Mouse (Mus musculus): ENCODE data around the gene Naa15. TPM values are rescaled to one million over a fixed set of nuclear protein-coding genes. Genes with fewer than 3 reads are reported as not detected.

Naa15 gene
- polyA plus RNA-seq, 1 experiment, result 6.7 TPM

GRCm38 (mm10) chr3:51495646-51496045 lies 80.7 kb downstream of the Naa15 start:
- no peak overlapping the region for H3K4me3 ChIP-seq (ENCODE audit: control insufficient read depth, insufficient read depth, low read length)
- no peaks in the 10 kb centered on the region for H3K4me1 ChIP-seq (replicated peaks; ENCODE audit: control insufficient read depth, insufficient read depth, low read length)
- WGBS, result 9% methylated on average over 9 of the region's 9 CpGs
- no peak for TF ChIP-seq CTCF (IDR thresholded peaks at IDR 0.05; ENCODE audit: borderline replicate concordance, control insufficient read depth, extremely low read depth, insufficient read depth, low read length, poor library complexity)
- TF ChIP-seq POLR2A (IDR thresholded peaks at IDR 0.05; ENCODE audit: control insufficient read depth, extremely low read depth, insufficient read depth, low read length, poor library complexity), result no peak
- no peaks in the 10 kb centered on the region for H3K27me3 ChIP-seq (ENCODE audit: control insufficient read depth, insufficient read depth, low read length)
- H3K36me3 ChIP-seq (ENCODE audit: control insufficient read depth, insufficient read depth, low read length), result peaks cover 9% of the 10 kb centered on the region; the same call in 1 of the 2 replicates
- peak; percentile 41 for DNase-seq
- H3K27ac ChIP-seq (ENCODE audit: control insufficient read depth, insufficient read depth, low read length), result no peak overlapping the region

GRCm38 (mm10) chr3:51497978-51498377 lies 83.0 kb downstream of the Naa15 start:
- TF ChIP-seq POLR2A (IDR thresholded peaks at IDR 0.05; ENCODE audit: control insufficient read depth, extremely low read depth, insufficient read depth, low read length, poor library complexity) (no peak), CTCF (IDR thresholded peaks at IDR 0.05; ENCODE audit: borderline replicate concordance, control insufficient read depth, extremely low read depth, insufficient read depth, low read length, poor library complexity) (no peak)
- 97% methylated on average over 1 of the region's 1 CpGs for WGBS
- H3K4me1 ChIP-seq (replicated peaks; ENCODE audit: control insufficient read depth, insufficient read depth, low read length), result no peaks in the 10 kb centered on the region
- H3K4me3 ChIP-seq (ENCODE audit: control insufficient read depth, insufficient read depth, low read length), result no peak overlapping the region
- no peak overlapping the region for H3K27ac ChIP-seq (ENCODE audit: control insufficient read depth, insufficient read depth, low read length)
- DNase-seq, result no peak
- peaks cover 9% of the 10 kb centered on the region; the same call in 1 of the 2 replicates for H3K36me3 ChIP-seq (ENCODE audit: control insufficient read depth, insufficient read depth, low read length)
- H3K27me3 ChIP-seq (ENCODE audit: control insufficient read depth, insufficient read depth, low read length), result no peaks in the 10 kb centered on the region

- no peak for TF ChIP-seq POLR2A (IDR thresholded peaks at IDR 0.05; ENCODE audit: control insufficient read depth, extremely low read depth, insufficient read depth, low read length, poor library complexity)
- TF ChIP-seq CTCF (IDR thresholded peaks at IDR 0.05; ENCODE audit: borderline replicate concordance, control insufficient read depth, extremely low read depth, insufficient read depth, low read length, poor library complexity), result no peak
- DNase-seq, result no peak
- 90% methylated on average over 5 of the region's 5 CpGs for WGBS
Measured at GRCm38 (mm10) chr3:51498659-51499058, 83.7 kb downstream of the Naa15 start.

GRCm38 (mm10) chr3:51499876-51500275 lies 84.9 kb downstream of the Naa15 start:
- Histone ChIP-seq H3K4me3 (ENCODE audit: control insufficient read depth, insufficient read depth, low read length) (no peak overlapping the region), H3K4me1 (replicated peaks; ENCODE audit: control insufficient read depth, insufficient read depth, low read length) (no peaks in the 10 kb centered on the region), H3K27me3 (ENCODE audit: control insufficient read depth, insufficient read depth, low read length) (no peaks in the 10 kb centered on the region), H3K36me3 (ENCODE audit: control insufficient read depth, insufficient read depth, low read length) (no peaks in the 10 kb centered on the region), H3K27ac (ENCODE audit: control insufficient read depth, insufficient read depth, low read length) (no peak overlapping the region)
- WGBS, result 93% methylated on average over 4 of the region's 4 CpGs
- no peak for TF ChIP-seq CTCF (IDR thresholded peaks at IDR 0.05; ENCODE audit: borderline replicate concordance, control insufficient read depth, extremely low read depth, insufficient read depth, low read length, poor library complexity)
- DNase-seq, result no peak

More at GRCm38 (mm10) chr3:51498659-51499058, 83.7 kb downstream of the Naa15 start:
- Histone ChIP-seq H3K4me1 (replicated peaks; ENCODE audit: control insufficient read depth, insufficient read depth, low read length) (no peaks in the 10 kb centered on the region), H3K27ac (ENCODE audit: control insufficient read depth, insufficient read depth, low read length) (no peak overlapping the region), H3K27me3 (ENCODE audit: control insufficient read depth, insufficient read depth, low read length) (no peaks in the 10 kb centered on the region), H3K36me3 (ENCODE audit: control insufficient read depth, insufficient read depth, low read length) (peaks cover 4% of the 10 kb centered on the region; the same call in 1 of the 2 replicates), H3K4me3 (ENCODE audit: control insufficient read depth, insufficient read depth, low read length) (no peak overlapping the region)

- TF ChIP-seq POLR2A (IDR thresholded peaks at IDR 0.05; ENCODE audit: control insufficient read depth, extremely low read depth, insufficient read depth, low read length, poor library complexity), result no peak
- no peak for TF ChIP-seq CTCF (IDR thresholded peaks at IDR 0.05; ENCODE audit: borderline replicate concordance, control insufficient read depth, extremely low read depth, insufficient read depth, low read length, poor library complexity)
- H3K36me3 ChIP-seq (ENCODE audit: control insufficient read depth, insufficient read depth, low read length), result no peaks in the 10 kb centered on the region
- no peak for DNase-seq
- H3K27ac ChIP-seq (ENCODE audit: control insufficient read depth, insufficient read depth, low read length), result no peak overlapping the region
- no peaks in the 10 kb centered on the region for H3K4me1 ChIP-seq (replicated peaks; ENCODE audit: control insufficient read depth, insufficient read depth, low read length)
- no peak overlapping the region for H3K4me3 ChIP-seq (ENCODE audit: control insufficient read depth, insufficient read depth, low read length)
- no peaks in the 10 kb centered on the region for H3K27me3 ChIP-seq (ENCODE audit: control insufficient read depth, insufficient read depth, low read length)
- 87% methylated on average over 11 of the region's 11 CpGs for WGBS
Measured at GRCm38 (mm10) chr3:51504385-51504952, 89.5 kb downstream of the Naa15 start.

GRCm38 (mm10) chr3:51505465-51505864 lies 90.5 kb downstream of the Naa15 start:
- Histone ChIP-seq H3K27ac (ENCODE audit: control insufficient read depth, insufficient read depth, low read length) (no peak overlapping the region), H3K36me3 (ENCODE audit: control insufficient read depth, insufficient read depth, low read length) (no peaks in the 10 kb centered on the region), H3K4me3 (ENCODE audit: control insufficient read depth, insufficient read depth, low read length) (no peak overlapping the region), H3K27me3 (ENCODE audit: control insufficient read depth, insufficient read depth, low read length) (no peaks in the 10 kb centered on the region), H3K4me1 (replicated peaks; ENCODE audit: control insufficient read depth, insufficient read depth, low read length) (no peaks in the 10 kb centered on the region)
- 90% methylated on average over 19 of the region's 19 CpGs for WGBS
- no peak for DNase-seq
- TF ChIP-seq CTCF (IDR thresholded peaks at IDR 0.05; ENCODE audit: borderline replicate concordance, control insufficient read depth, extremely low read depth, insufficient read depth, low read length, poor library complexity) (no peak), POLR2A (IDR thresholded peaks at IDR 0.05; ENCODE audit: control insufficient read depth, extremely low read depth, insufficient read depth, low read length, poor library complexity) (no peak)

GRCm38 (mm10) chr3:51510903-51511302 lies 96.0 kb downstream of the Naa15 start:
- TF ChIP-seq CTCF (IDR thresholded peaks at IDR 0.05; ENCODE audit: borderline replicate concordance, control insufficient read depth, extremely low read depth, insufficient read depth, low read length, poor library complexity), result peak; percentile 26; the same call in 1 of the 2 replicates
- no peak for TF ChIP-seq POLR2A (IDR thresholded peaks at IDR 0.05; ENCODE audit: control insufficient read depth, extremely low read depth, insufficient read depth, low read length, poor library complexity)
- Histone ChIP-seq H3K4me1 (replicated peaks; ENCODE audit: control insufficient read depth, insufficient read depth, low read length) (no peaks in the 10 kb centered on the region), H3K27ac (ENCODE audit: control insufficient read depth, insufficient read depth, low read length) (no peak overlapping the region), H3K4me3 (ENCODE audit: control insufficient read depth, insufficient read depth, low read length) (peak overlapping the region; percentile 19; the same call in 1 of the 2 replicates), H3K27me3 (ENCODE audit: control insufficient read depth, insufficient read depth, low read length) (no peaks in the 10 kb centered on the region), H3K36me3 (ENCODE audit: control insufficient read depth, insufficient read depth, low read length) (peaks cover under 1% of the 10 kb centered on the region; the same call in 1 of the 2 replicates)
- 11% methylated on average over 8 of the region's 8 CpGs for WGBS
- DNase-seq, result peak; percentile 82

Measured in thymus, adult 2 months (tissue).